Mouse (Mus musculus) thymus, postnatal 14 days (tissue): ENCODE data around the gene Imp3.

Experiments used
- DNase-seq: peaks from one replicate; pipeline ENCODE4 v3.0.0; 2021

The Imp3 gene

DNA sequence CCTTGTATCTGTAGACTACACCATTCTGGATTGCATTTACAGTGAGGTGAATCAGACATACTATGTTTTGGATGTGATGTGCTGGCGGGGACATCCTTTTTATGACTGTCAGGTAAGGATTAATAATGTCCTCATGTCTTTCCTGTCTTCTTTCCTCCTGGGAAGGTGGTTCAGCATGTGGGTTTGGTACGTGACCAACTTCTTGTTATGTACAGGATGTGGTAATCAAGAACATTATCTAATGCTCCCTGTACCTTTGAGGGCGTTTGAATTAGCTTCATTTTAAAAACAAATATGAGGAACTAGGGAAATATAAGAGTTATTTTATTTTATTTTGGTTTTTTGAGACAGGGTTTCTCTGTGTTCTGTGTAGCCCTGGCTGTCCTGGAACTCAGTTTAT is 37.9 kb downstream of the Imp3 start:
- no peak for DNase-seq

DNA sequence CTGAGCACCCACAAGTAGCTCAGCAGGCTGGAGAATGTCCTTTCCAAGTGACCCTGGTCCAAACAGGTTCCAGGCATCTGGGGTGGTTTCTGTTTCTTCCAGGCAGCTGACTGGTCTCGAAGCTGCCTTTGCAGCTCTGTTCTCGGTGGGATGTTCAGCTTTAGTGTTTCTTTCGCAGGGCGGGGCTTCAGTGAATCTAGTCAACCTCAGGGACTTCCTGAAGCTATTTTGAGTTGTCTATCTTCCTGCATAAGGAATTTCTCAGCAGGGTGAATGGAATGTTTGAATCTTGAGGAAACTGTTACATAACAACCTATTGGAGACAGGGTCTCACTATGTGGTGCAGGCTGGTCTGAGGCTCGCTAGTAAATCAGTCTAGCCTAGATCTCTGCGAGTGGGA is 42.9 kb downstream of the Imp3 start:
- no peak for DNase-seq

DNA sequence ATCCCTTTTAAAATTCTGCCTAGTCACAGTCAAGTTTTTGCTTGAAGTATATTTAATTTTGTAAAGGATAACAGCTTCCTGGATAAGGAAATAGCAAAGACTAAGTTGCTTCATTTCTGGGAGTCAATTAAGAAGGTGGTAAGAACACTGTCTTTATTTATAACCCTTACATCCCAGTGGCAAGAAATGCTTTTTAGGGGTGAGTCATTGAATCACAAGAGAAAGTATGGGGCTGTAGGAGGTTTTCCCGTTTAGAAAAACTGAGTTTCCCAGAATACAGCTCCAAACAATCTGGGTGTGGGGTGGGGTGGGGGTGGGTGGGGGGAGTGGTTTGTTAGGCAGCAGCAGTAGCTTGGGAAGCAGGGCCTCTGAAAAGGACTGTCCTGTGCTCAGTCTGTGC is 44.2 kb downstream of the Imp3 start:
- DNase-seq = no peak
